24 mouse cellular contexts compared by ENCODE assay signal in the genomic region with DNA sequence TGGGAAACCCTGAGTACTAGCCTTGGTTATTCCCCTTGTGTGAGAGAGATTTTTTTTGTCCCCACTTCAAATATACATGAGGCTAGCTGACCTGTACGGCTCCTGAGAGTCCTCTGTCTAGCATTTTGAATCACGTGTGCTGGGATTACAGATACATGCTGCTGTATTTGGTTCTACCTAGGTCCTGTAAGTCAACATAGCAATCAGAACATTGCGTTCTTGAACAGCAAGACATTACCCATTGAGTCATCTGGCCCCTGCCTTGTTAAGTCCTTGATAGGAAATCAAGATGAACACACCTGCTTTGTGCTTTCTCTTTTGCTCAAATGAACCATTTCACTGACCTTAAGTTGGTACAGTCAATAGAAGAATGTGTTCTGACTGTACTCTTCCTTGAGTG. TPM values are rescaled to one million over a fixed set of nuclear protein-coding genes. Genes with fewer than 3 reads are reported as not detected.
"Had no signal": no experiment of that assay in that cellular context is flagged by ENCODE, and none has a peak within 500 bp of the region (broad histone marks: within the 10 kb centered on the region; RNA-seq: fewer than 3 reads in every experiment).

No protein-coding gene starts in this region.

- H3K4me2 ChIP-seq: liver, embryonic 15.5 days; lung, embryonic 14.5 days; midbrain, embryonic 11.5 days; midbrain, embryonic 13.5 days; midbrain, embryonic 15.5 days; neural tube, embryonic 13.5 days; neural tube, embryonic 15.5 days; stomach, embryonic 15.5 days had no signal

- H3K9me3 ChIP-seq: liver, embryonic 15.5 days; midbrain, embryonic 13.5 days; midbrain, embryonic 15.5 days; neural tube, embryonic 13.5 days; neural tube, embryonic 15.5 days; stomach, embryonic 15.5 days had no signal

- H3K9ac ChIP-seq: liver, embryonic 15.5 days; liver, postnatal 0 days; lung, embryonic 14.5 days; midbrain, embryonic 13.5 days; midbrain, embryonic 15.5 days; neural tube, embryonic 13.5 days; neural tube, embryonic 15.5 days; stomach, embryonic 15.5 days had no signal

- DNase-seq: liver, postnatal 0 days; lung, embryonic 14.5 days; lung, postnatal 14 days; lung, postnatal 36 days; retina, postnatal 1 day; right cerebral cortex, adult 18-20 months; right cerebral cortex, postnatal 25 days; right cerebral cortex, postnatal 4 days; thymus, adult 18-20 months; thymus, postnatal 14 days; thymus, postnatal 36 days had no signal

- H3K36me3 ChIP-seq: liver, embryonic 15.5 days; midbrain, embryonic 13.5 days; midbrain, embryonic 15.5 days; neural tube, embryonic 13.5 days; neural tube, embryonic 15.5 days; stomach, embryonic 15.5 days had no signal

- H3K27me3 ChIP-seq: neural tube, embryonic 15.5 days; stomach, embryonic 15.5 days had no signal

- H3K27ac ChIP-seq: liver, embryonic 15.5 days; macrophage; midbrain, embryonic 13.5 days; midbrain, embryonic 15.5 days; neural tube, embryonic 13.5 days; neural tube, embryonic 15.5 days had no signal

- ATAC-seq: liver, postnatal 0 days; midbrain, embryonic 13.5 days; midbrain, embryonic 15.5 days had no signal

- H3K4me3 ChIP-seq: liver, embryonic 15.5 days; megakaryocyte, embryonic 14.5 days; midbrain, embryonic 13.5 days; midbrain, embryonic 15.5 days; neural tube, embryonic 13.5 days; neural tube, embryonic 15.5 days; stomach, embryonic 15.5 days had no signal

RNA-seq across cellular contexts. Expression of gene Piwil4, which starts 13.9 kb away (rescaled TPM):
- total RNA-seq: megakaryocyte progenitor cell, adult 5-6 weeks; monocyte, adult 5-6 weeks had no signal
- polyA plus RNA-seq: lung, embryonic 14.5 days; neural tube, embryonic 13.5 days had no signal

RNA-seq across cellular contexts. Expression of gene 1700012B09Rik, which starts 16.4 kb away (rescaled TPM):
- total RNA-seq: monocyte, adult 5-6 weeks had no signal
- polyA plus RNA-seq: liver, embryonic 15.5 days; liver, postnatal 0 days; lung, embryonic 14.5 days; macrophage; midbrain, embryonic 11.5 days; neural tube, embryonic 11.5 days; neural tube, embryonic 13.5 days; spleen, adult 2 months; stomach, embryonic 15.5 days had no signal
